Mouse (Mus musculus) embryo, embryonic 10.5 days (tissue): ENCODE measurements around the gene Krtap4-7.
"Not testable (repeated sequence)": the region's sequence is repeated elsewhere in the genome, so short reads cannot be mapped to it uniquely, and the experiment has no call there.

ENCODE experiments used
- DNase-seq: peaks from one replicate; pipeline ENCODE4 v3.0.0-alpha.2; 2015; ENCODE audit warnings: low spot score

The Krtap4-7 gene

GRCm38 (mm10) chr11:99597742-99598141 lies 46.1 kb downstream of the Krtap4-7 start, which contains the start of gene Krtap9-3:
Gene Krtap9-3 (minus strand): TSS chr11:99598105.
- DNase-seq, result not testable (repeated sequence)
